Mouse (Mus musculus): ENCODE data around the gene Fbxo46. TPM values are rescaled to one million over a fixed set of nuclear protein-coding genes. Genes with fewer than 3 reads are reported as not detected.

Gene Fbxo46
- polyA plus RNA-seq, 1 experiment from 2014 or later: 9.2 TPM

DNA sequence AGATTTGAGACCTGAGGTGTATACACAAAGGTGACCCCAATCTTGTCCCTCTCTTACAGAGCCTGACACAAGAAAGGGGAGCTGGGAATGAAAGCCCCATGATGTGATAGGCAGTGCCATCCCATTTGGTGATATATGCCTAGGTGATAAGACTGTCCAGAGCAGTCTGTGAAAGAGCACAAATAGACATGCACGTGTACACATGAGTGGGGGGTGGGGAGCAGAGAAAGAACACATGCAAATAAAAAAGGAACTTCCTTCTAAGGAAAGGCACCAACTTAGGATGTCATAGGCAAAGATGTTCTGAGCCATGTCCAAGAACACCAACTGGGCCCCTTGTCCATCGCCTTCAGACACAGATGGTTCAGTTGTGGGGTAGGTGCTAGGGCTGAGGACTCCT, 15.2 kb upstream of the Fbxo46 start:
- Histone ChIP-seq H3K27ac (replicated peaks; ENCODE audit: low read depth, low read length) (no peak overlapping the region), H3K4me1 (ENCODE audit: control insufficient read depth, insufficient read depth, low read length) (no peaks in the 10 kb centered on the region), H3K9me3 (ENCODE audit: control insufficient read depth, low read length) (no peaks in the 10 kb centered on the region), H3K27me3 (replicated peaks; ENCODE audit: control insufficient read depth, insufficient read depth, low read length) (no peaks in the 10 kb centered on the region), H3K4me3 (ENCODE audit: low read depth, low read length) (no peak overlapping the region), H3K36me3 (ENCODE audit: control insufficient read depth, insufficient read depth, low read length) (no peaks in the 10 kb centered on the region), H3K9ac (ENCODE audit: low read depth, low read length) (no peak overlapping the region), H3K4me2 (ENCODE audit: low read depth, low read length) (no peak overlapping the region)
- no peak for ATAC-seq (ENCODE audit: low read depth)
- DNase-seq (ENCODE audit: low spot score): no peak
- WGBS: 71% methylated on average over 2 of the region's 2 CpGs

DNA sequence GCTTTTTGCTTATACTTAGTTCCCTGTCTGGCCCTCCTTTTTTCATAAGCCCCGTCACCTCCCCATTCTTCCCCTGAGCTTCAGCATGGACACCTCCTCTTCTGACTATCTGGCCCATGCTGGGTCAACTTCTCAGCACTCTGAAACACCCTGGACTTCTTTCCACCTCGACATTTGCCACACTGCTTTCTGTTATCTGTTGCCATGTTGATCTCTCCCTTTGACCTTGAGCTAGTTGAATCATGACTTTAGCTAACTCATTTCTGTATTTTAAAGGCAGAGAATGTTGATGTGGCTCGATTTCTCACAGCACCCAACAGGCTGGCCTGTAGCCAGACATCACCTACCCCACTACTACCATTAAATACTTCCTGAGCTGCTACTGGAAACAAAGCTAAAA, 12.2 kb upstream of the Fbxo46 start:
- H3K36me3 ChIP-seq (ENCODE audit: control insufficient read depth, insufficient read depth, low read length): no peaks in the 10 kb centered on the region
- no peaks in the 10 kb centered on the region for H3K9me3 ChIP-seq (ENCODE audit: control insufficient read depth, low read length)
- no peak overlapping the region for H3K4me3 ChIP-seq (ENCODE audit: low read depth, low read length)
- no peak for DNase-seq (ENCODE audit: low spot score)
- ATAC-seq (ENCODE audit: low read depth): no peak
- no peak overlapping the region for H3K9ac ChIP-seq (ENCODE audit: low read depth, low read length)
- no peaks in the 10 kb centered on the region for H3K4me1 ChIP-seq (ENCODE audit: control insufficient read depth, insufficient read depth, low read length)
- 64% methylated on average over 3 of the region's 3 CpGs for WGBS
- H3K4me2 ChIP-seq (ENCODE audit: low read depth, low read length): no peak overlapping the region
- H3K27ac ChIP-seq (replicated peaks; ENCODE audit: low read depth, low read length): no peak overlapping the region
- H3K27me3 ChIP-seq (replicated peaks; ENCODE audit: control insufficient read depth, insufficient read depth, low read length): no peaks in the 10 kb centered on the region

- Histone ChIP-seq H3K9ac (ENCODE audit: low read depth, low read length) (no peak overlapping the region), H3K27ac (replicated peaks; ENCODE audit: low read depth, low read length) (no peak overlapping the region), H3K36me3 (ENCODE audit: control insufficient read depth, insufficient read depth, low read length) (no peaks in the 10 kb centered on the region), H3K9me3 (ENCODE audit: control insufficient read depth, low read length) (no peaks in the 10 kb centered on the region), H3K4me1 (ENCODE audit: control insufficient read depth, insufficient read depth, low read length) (no peaks in the 10 kb centered on the region), H3K4me2 (ENCODE audit: low read depth, low read length) (no peak overlapping the region), H3K4me3 (ENCODE audit: low read depth, low read length) (no peak overlapping the region), H3K27me3 (replicated peaks; ENCODE audit: control insufficient read depth, insufficient read depth, low read length) (no peaks in the 10 kb centered on the region)
- ATAC-seq (ENCODE audit: low read depth) (no peak), DNase-seq (ENCODE audit: low spot score) (no peak)
- 81% methylated on average over 1 of the region's 1 CpGs for WGBS
These were observed 10.1 kb upstream of the Fbxo46 start for GRCm38 (mm10) chr7:19109565-19109964.

- 0 out of 2 replicates have a peak, but pooled peaks cover 14% of the 10 kb centered on the region for H3K9me3 ChIP-seq (ENCODE audit: control insufficient read depth, low read length)
- WGBS: 29% methylated on average over 40 of the region's 64 CpGs
- peaks cover 9% of the 10 kb centered on the region for H3K4me1 ChIP-seq (ENCODE audit: control insufficient read depth, insufficient read depth, low read length)
- peak within 1 kb of the TSS; percentile 69 for H3K4me2 ChIP-seq (ENCODE audit: low read depth, low read length)
- peak; percentile 68 for DNase-seq (ENCODE audit: low spot score)
- H3K9ac ChIP-seq (ENCODE audit: low read depth, low read length): no peak within 1 kb of the TSS
- peak within 1 kb of the TSS; percentile 13 for H3K4me3 ChIP-seq (ENCODE audit: low read depth, low read length)
- peak; percentile 12; the same call in 1 of the 2 replicates for ATAC-seq (ENCODE audit: low read depth)
- no peaks in the 10 kb centered on the region for H3K36me3 ChIP-seq (ENCODE audit: control insufficient read depth, insufficient read depth, low read length)
- no peak within 1 kb of the TSS for H3K27ac ChIP-seq (replicated peaks; ENCODE audit: low read depth, low read length)
- no peaks in the 10 kb centered on the region for H3K27me3 ChIP-seq (replicated peaks; ENCODE audit: control insufficient read depth, insufficient read depth, low read length)
These were observed 1.5 kb upstream of the Fbxo46 start, which contains the start of gene Gm4969 for GRCm38 (mm10) chr7:19118028-19118771. Gm4969 (minus strand) TSS chr7:19118368.

DNA sequence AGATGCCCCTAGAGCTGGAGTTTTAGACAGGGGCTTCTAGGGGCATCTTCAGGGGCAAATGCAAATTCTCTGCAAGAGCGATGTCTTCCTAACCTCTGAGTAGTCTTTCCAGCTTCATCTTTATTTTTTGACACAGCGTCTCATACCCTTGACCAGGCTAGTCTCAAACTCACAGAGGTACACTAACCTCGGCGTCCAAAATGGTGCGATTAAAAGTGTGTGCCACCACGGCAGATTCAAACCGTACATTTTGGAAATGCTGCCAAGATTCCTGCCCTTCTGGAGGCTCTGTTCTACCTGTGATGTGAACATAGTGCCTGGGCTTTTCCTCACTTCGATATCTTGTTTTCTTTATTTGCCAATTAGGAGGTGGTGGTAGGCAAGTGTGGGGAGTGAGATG, 576 bp upstream of the Fbxo46 start:
- Histone ChIP-seq H3K9ac (ENCODE audit: low read depth, low read length) (no peak overlapping the region), H3K9me3 (ENCODE audit: control insufficient read depth, low read length) (0 out of 2 replicates have a peak, but pooled peaks cover 14% of the 10 kb centered on the region), H3K4me2 (ENCODE audit: low read depth, low read length) (peak overlapping the region; percentile 69; the same call in 1 of the 2 replicates), H3K27me3 (replicated peaks; ENCODE audit: control insufficient read depth, insufficient read depth, low read length) (no peaks in the 10 kb centered on the region), H3K4me1 (ENCODE audit: control insufficient read depth, insufficient read depth, low read length) (peaks cover 9% of the 10 kb centered on the region), H3K36me3 (ENCODE audit: control insufficient read depth, insufficient read depth, low read length) (no peaks in the 10 kb centered on the region), H3K27ac (replicated peaks; ENCODE audit: low read depth, low read length) (no peak overlapping the region), H3K4me3 (ENCODE audit: low read depth, low read length) (no peak overlapping the region; the same call in 1 of the 2 replicates)
- DNase-seq (ENCODE audit: low spot score) (no peak), ATAC-seq (ENCODE audit: low read depth) (0 out of 2 replicates have a peak, but pooled peaks have one; percentile 5)
- WGBS: 89% methylated on average over 8 of the region's 8 CpGs

DNA sequence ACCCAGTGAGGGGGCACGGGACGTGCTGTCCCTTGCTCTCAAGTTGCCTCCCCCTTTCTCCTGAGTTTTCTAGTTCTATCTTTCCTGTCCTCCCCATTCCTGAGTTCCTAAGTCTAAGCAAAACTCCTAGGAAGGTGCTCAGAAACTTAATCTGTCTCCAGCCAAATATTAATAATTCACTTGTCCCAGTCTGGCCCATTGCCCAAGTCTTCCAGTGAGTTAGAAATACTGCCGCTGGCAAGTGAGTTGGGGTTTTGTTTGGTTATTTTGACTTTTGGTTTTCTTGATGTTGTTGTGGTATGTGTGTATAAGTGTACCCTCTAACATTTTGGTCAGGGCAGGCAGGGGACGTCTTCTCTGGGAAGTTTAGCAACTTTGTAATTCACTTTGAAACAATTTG, 2.0 kb downstream of the Fbxo46 start:
- ATAC-seq (ENCODE audit: low read depth) (no peak), DNase-seq (ENCODE audit: low spot score) (no peak)
- Histone ChIP-seq H3K4me3 (ENCODE audit: low read depth, low read length) (no peak overlapping the region), H3K4me1 (ENCODE audit: control insufficient read depth, insufficient read depth, low read length) (peaks cover 9% of the 10 kb centered on the region), H3K9ac (ENCODE audit: low read depth, low read length) (no peak overlapping the region), H3K27me3 (replicated peaks; ENCODE audit: control insufficient read depth, insufficient read depth, low read length) (no peaks in the 10 kb centered on the region), H3K36me3 (ENCODE audit: control insufficient read depth, insufficient read depth, low read length) (no peaks in the 10 kb centered on the region), H3K4me2 (ENCODE audit: low read depth, low read length) (no peak overlapping the region), H3K9me3 (ENCODE audit: control insufficient read depth, low read length) (0 out of 2 replicates have a peak, but pooled peaks cover 14% of the 10 kb centered on the region), H3K27ac (replicated peaks; ENCODE audit: low read depth, low read length) (no peak overlapping the region)
- WGBS: 87% methylated on average over 4 of the region's 4 CpGs

DNA sequence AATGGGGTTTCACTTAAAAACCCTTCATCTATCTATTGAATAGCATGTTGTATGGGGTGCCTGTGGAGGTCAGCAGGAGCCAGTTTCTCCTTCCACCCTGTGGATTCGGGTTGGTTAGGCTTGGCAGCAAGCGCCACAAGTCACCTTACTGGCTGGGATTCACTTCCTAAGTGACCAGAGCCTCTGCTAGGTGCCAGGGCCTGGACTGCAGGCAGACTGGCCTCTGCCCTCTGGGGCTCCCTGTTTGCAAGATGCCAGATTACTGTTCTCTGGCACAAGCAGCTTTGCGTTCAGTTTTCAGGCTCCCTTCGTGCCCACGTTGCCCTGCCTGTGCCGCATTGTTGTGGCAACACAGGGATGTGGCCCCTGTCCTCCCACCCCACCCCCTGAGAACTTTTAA, 5.1 kb downstream of the Fbxo46 start:
- WGBS: 84% methylated on average over 5 of the region's 6 CpGs
- H3K9ac ChIP-seq (ENCODE audit: low read depth, low read length): peak overlapping the region; percentile 34; the same call in 1 of the 2 replicates
- H3K4me1 ChIP-seq (ENCODE audit: control insufficient read depth, insufficient read depth, low read length): peaks cover 9% of the 10 kb centered on the region
- no peak overlapping the region for H3K4me3 ChIP-seq (ENCODE audit: low read depth, low read length)
- no peaks in the 10 kb centered on the region for H3K27me3 ChIP-seq (replicated peaks; ENCODE audit: control insufficient read depth, insufficient read depth, low read length)
- no peak overlapping the region for H3K4me2 ChIP-seq (ENCODE audit: low read depth, low read length)
- DNase-seq (ENCODE audit: low spot score): no peak
- no peak for ATAC-seq (ENCODE audit: low read depth)
- H3K27ac ChIP-seq (replicated peaks; ENCODE audit: low read depth, low read length): no peak overlapping the region
- H3K36me3 ChIP-seq (ENCODE audit: control insufficient read depth, insufficient read depth, low read length): 0 out of 2 replicates have a peak, but pooled peaks cover 18% of the 10 kb centered on the region
- no peaks in the 10 kb centered on the region for H3K9me3 ChIP-seq (ENCODE audit: control insufficient read depth, low read length)

GRCm38 (mm10) chr7:19127744-19128143, 8.1 kb downstream of the Fbxo46 start:
- H3K4me3 ChIP-seq (ENCODE audit: low read depth, low read length): no peak overlapping the region
- DNase-seq (ENCODE audit: low spot score) (no peak), ATAC-seq (ENCODE audit: low read depth) (no peak)
- no peak overlapping the region for H3K27ac ChIP-seq (replicated peaks; ENCODE audit: low read depth, low read length)
- H3K27me3 ChIP-seq (replicated peaks; ENCODE audit: control insufficient read depth, insufficient read depth, low read length): no peaks in the 10 kb centered on the region
- H3K4me2 ChIP-seq (ENCODE audit: low read depth, low read length): no peak overlapping the region
- 0 out of 2 replicates have a peak, but pooled peaks cover 18% of the 10 kb centered on the region for H3K36me3 ChIP-seq (ENCODE audit: control insufficient read depth, insufficient read depth, low read length)
- H3K9me3 ChIP-seq (ENCODE audit: control insufficient read depth, low read length): no peaks in the 10 kb centered on the region
- H3K9ac ChIP-seq (ENCODE audit: low read depth, low read length): no peak overlapping the region
- WGBS: 88% methylated on average over 5 of the region's 5 CpGs
- H3K4me1 ChIP-seq (ENCODE audit: control insufficient read depth, insufficient read depth, low read length): peaks cover 4% of the 10 kb centered on the region

DNA sequence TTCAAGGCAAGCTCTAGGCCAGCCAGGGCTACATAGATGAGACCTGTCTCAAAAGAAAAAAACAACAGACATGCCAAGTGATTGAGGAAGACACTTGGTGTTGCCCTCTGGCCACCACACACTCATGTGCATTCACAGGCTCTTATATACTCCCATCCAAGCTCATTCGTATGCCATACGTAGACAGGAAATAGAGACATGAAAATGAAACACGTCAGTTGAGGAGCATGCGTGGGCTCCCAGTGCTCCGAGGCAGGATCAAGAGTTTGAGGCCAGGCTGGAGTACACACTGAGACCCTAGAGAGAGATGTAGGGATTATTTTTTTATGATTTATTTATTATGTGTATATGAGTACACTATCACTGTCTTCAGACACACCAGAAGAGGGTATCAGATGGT, 9.7 kb downstream of the Fbxo46 start:
- Histone ChIP-seq H3K9me3 (ENCODE audit: control insufficient read depth, low read length) (no peaks in the 10 kb centered on the region), H3K9ac (ENCODE audit: low read depth, low read length) (no peak overlapping the region), H3K4me2 (ENCODE audit: low read depth, low read length) (no peak overlapping the region), H3K4me3 (ENCODE audit: low read depth, low read length) (no peak overlapping the region), H3K4me1 (ENCODE audit: control insufficient read depth, insufficient read depth, low read length) (peaks cover 4% of the 10 kb centered on the region), H3K36me3 (ENCODE audit: control insufficient read depth, insufficient read depth, low read length) (0 out of 2 replicates have a peak, but pooled peaks cover 26% of the 10 kb centered on the region), H3K27me3 (replicated peaks; ENCODE audit: control insufficient read depth, insufficient read depth, low read length) (no peaks in the 10 kb centered on the region), H3K27ac (replicated peaks; ENCODE audit: low read depth, low read length) (no peak overlapping the region)
- DNase-seq (ENCODE audit: low spot score) (no peak), ATAC-seq (ENCODE audit: low read depth) (no peak)
- WGBS: 91% methylated on average over 5 of the region's 5 CpGs
